Comparison of ENCODE assay signal across 8 mouse cellular contexts in genomic region chr5:139535386-139535919, GRCm38 (mm10). TPM values are rescaled to one million over a fixed set of nuclear protein-coding genes. Genes with fewer than 3 reads are reported as not detected.
A peak's percentile ranks its signal among the peaks of the same experiment; 100 is the strongest.
DNase-seq lines count a peak whose midpoint lies in the region; ATAC-seq and TF ChIP-seq lines count a peak whose summit lies in the region.
"Had no signal": no experiment of that assay in that cellular context is flagged by ENCODE, and none has a peak within 500 bp of the region (broad histone marks: within the 10 kb centered on the region; RNA-seq: fewer than 3 reads in every experiment).

No protein-coding gene starts in this region.

- H3K4me3 ChIP-seq in testis, adult 2 months (ENCODE audit: control insufficient read depth, low read depth, low read length), result peak overlapping the region; percentile 20
- H3K4me3 ChIP-seq in forebrain, embryonic 12.5 days (replicated peaks), result peak overlapping the region; percentile 18
- H3K4me3 ChIP-seq in midbrain, embryonic 11.5 days (ENCODE audit: low read depth, low read length), result no peak overlapping the region
- H3K4me3 ChIP-seq in thymus, adult 2 months (ENCODE audit: control insufficient read depth, insufficient read depth, low read length), result no peak overlapping the region

- H3K4me1 ChIP-seq in testis, adult 2 months (ENCODE audit: control insufficient read depth, insufficient read depth, low read length), result peaks cover 12% of the 10 kb centered on the region
- H3K4me1 ChIP-seq in forebrain, embryonic 12.5 days, result peaks cover 50% of the 10 kb centered on the region
- peaks cover 28% of the 10 kb centered on the region for H3K4me1 ChIP-seq in midbrain, embryonic 11.5 days (ENCODE audit: control insufficient read depth, insufficient read depth, low read length)
- H3K4me1 ChIP-seq in thymus, adult 2 months (replicated peaks; ENCODE audit: control insufficient read depth, insufficient read depth, low read length), result no peaks in the 10 kb centered on the region

- peaks cover 5% of the 10 kb centered on the region for H3K27me3 ChIP-seq in testis, adult 2 months (ENCODE audit: control insufficient read depth, insufficient read depth, low read length)
- peaks cover 82% of the 10 kb centered on the region for H3K27me3 ChIP-seq in forebrain, embryonic 12.5 days
- peaks cover 76% of the 10 kb centered on the region for H3K27me3 ChIP-seq in midbrain, embryonic 11.5 days (ENCODE audit: control insufficient read depth, insufficient read depth, low read length)
- peaks cover 24% of the 10 kb centered on the region for H3K27me3 ChIP-seq in thymus, adult 2 months (ENCODE audit: control insufficient read depth, insufficient read depth, low read length)

- no peaks in the 10 kb centered on the region for H3K36me3 ChIP-seq in testis, adult 2 months (ENCODE audit: control insufficient read depth, insufficient read depth, low read length)
- no peaks in the 10 kb centered on the region for H3K36me3 ChIP-seq in forebrain, embryonic 12.5 days (replicated peaks)
- no peaks in the 10 kb centered on the region for H3K36me3 ChIP-seq in midbrain, embryonic 11.5 days (ENCODE audit: control insufficient read depth, insufficient read depth, low read length)
- H3K36me3 ChIP-seq in thymus, adult 2 months (ENCODE audit: control insufficient read depth, insufficient read depth, low read length), result no peaks in the 10 kb centered on the region

- H3K4me2 ChIP-seq in forebrain, embryonic 12.5 days, result peak overlapping the region; percentile 41
- peak overlapping the region; percentile 32 for H3K4me2 ChIP-seq in midbrain, embryonic 11.5 days

- no peak for TF ChIP-seq CTCF in testis, adult 2 months (IDR thresholded peaks at IDR 0.05; ENCODE audit: control insufficient read depth, insufficient read depth, insufficient replicate concordance, low read depth, low read length)
- TF ChIP-seq CTCF in thymus, adult 2 months (IDR thresholded peaks at IDR 0.05; ENCODE audit: borderline replicate concordance, control insufficient read depth, extremely low read depth, insufficient read depth, low read length, poor library complexity), result no peak

- peak overlapping the region; percentile 25; the same call in 1 of the 2 replicates for H3K9ac ChIP-seq in forebrain, embryonic 12.5 days
- peak overlapping the region; percentile 39; the same call in 1 of the 2 replicates for H3K9ac ChIP-seq in midbrain, embryonic 11.5 days (ENCODE audit: low read length)

- no peaks in the 10 kb centered on the region for H3K9me3 ChIP-seq in forebrain, embryonic 12.5 days
- no peaks in the 10 kb centered on the region for H3K9me3 ChIP-seq in midbrain, embryonic 11.5 days (ENCODE audit: control insufficient read depth, low read length)

- H3K27ac ChIP-seq in testis, adult 2 months (ENCODE audit: control insufficient read depth, insufficient read depth, low read depth, low read length), result no peak overlapping the region
- peak overlapping the region; percentile 84 for H3K27ac ChIP-seq in forebrain, embryonic 12.5 days
- H3K27ac ChIP-seq in midbrain, embryonic 11.5 days (ENCODE audit: low read depth, low read length), result peak overlapping the region; percentile 70
- no peak overlapping the region for H3K27ac ChIP-seq in thymus, adult 2 months (ENCODE audit: control insufficient read depth, insufficient read depth, low read length)

- no peak for TF ChIP-seq POLR2A in testis, adult 2 months (IDR thresholded peaks at IDR 0.05; ENCODE audit: control insufficient read depth, low read depth, low read length)
- TF ChIP-seq POLR2A in thymus, adult 2 months (IDR thresholded peaks at IDR 0.05; ENCODE audit: control insufficient read depth, extremely low read depth, insufficient read depth, low read length, poor library complexity), result no peak

- DNase-seq in testis, postnatal 14 days (ENCODE audit: low spot score), result no peak
- DNase-seq in midbrain, embryonic 11.5 days (ENCODE audit: low spot score, missing footprints), result peak; percentile 97
- no peak for DNase-seq in thymus, adult 2 months
- DNase-seq in layer of hippocampus, postnatal 25 days (ENCODE audit: extremely low spot score in 1 of 2, low spot score in 1 of 2), result no peak
- no peak for DNase-seq in urinary bladder, postnatal 25 days (ENCODE audit: low spot score)

- peak; percentile 70 for ATAC-seq in forebrain, embryonic 12.5 days (ENCODE audit: low FRiP score)
- peak; percentile 70 for ATAC-seq in midbrain, embryonic 11.5 days (ENCODE audit: low FRiP score)

- under 1% methylated on average over 34 of the region's 34 CpGs for WGBS in forebrain, embryonic 12.5 days
- 0% methylated on average over 34 of the region's 34 CpGs for WGBS in midbrain, embryonic 11.5 days
- WGBS in thymus, adult 2 months, result 7% methylated on average over 34 of the region's 34 CpGs

RNA-seq across cellular contexts. Expression of gene Uncx, which starts 7.8 kb away (rescaled TPM):
- polyA plus RNA-seq in testis, adult 2 months (2012; rRNA removed), result not detected in 2 replicates
- 32.5 and 37.0 TPM in 2 replicates for polyA plus RNA-seq in forebrain, embryonic 12.5 days (2016; fragmentation: Nextera tagmentation; extraction: Ambion mirVana)
- polyA plus RNA-seq in midbrain, embryonic 11.5 days (2014; fragmentation: Nextera tagmentation; extraction: Ambion mirVana), result 41.8 and 46.4 TPM in 2 replicates
- 0.24 and 0.26 TPM in 2 replicates for polyA plus RNA-seq in thymus, adult 2 months (2012; rRNA removed)
- not detected for total RNA-seq in layer of hippocampus, postnatal 25 days (2021)
- total RNA-seq: gastrocnemius, postnatal 4 days had no signal

RNA-seq across cellular contexts. Expression of gene Zfand2a, which starts 51.1 kb away (rescaled TPM):
- polyA plus RNA-seq in testis, adult 2 months (2012; rRNA removed), result 7.8 and 9.0 TPM in 2 replicates
- polyA plus RNA-seq in forebrain, embryonic 12.5 days (2016; fragmentation: Nextera tagmentation; extraction: Ambion mirVana), result 10.4 and 12.9 TPM in 2 replicates
- 4.4 and 6.9 TPM in 2 replicates for polyA plus RNA-seq in midbrain, embryonic 11.5 days (2014; fragmentation: Nextera tagmentation; extraction: Ambion mirVana)
- 15.5 and 15.9 TPM in 2 replicates for polyA plus RNA-seq in thymus, adult 2 months (2012; rRNA removed)
- 10 to 100 TPM; 66.4 to 70.4 TPM for total RNA-seq in layer of hippocampus, postnatal 25 days (2021)

Comparison
In these comparisons a context has a peak if more than half of its experiments do, and no peak if none do; other contexts are left out.
1. H3K27ac ChIP-seq: peak in forebrain, embryonic 12.5 days (single experiment) and midbrain, embryonic 11.5 days (single experiment); none in testis, adult 2 months (single experiment) and thymus, adult 2 months (single experiment).
2. H3K4me3 ChIP-seq: peak in testis, adult 2 months (single experiment) and forebrain, embryonic 12.5 days (single experiment); none in midbrain, embryonic 11.5 days (single experiment) and thymus, adult 2 months (single experiment).
3. RNA of gene Uncx, which starts 7.8 kb away (polyA plus RNA-seq): 41.8 to 46.4 TPM in midbrain, embryonic 11.5 days and 32.5 to 37.0 TPM in forebrain, embryonic 12.5 days; 0.24 to 0.26 TPM in thymus, adult 2 months and not detected in testis, adult 2 months; every median in the first group is over 10 times any median in the second.